Mouse (Mus musculus) brain, adult 2 months (tissue): ENCODE measurements around the gene Syt16.

Source experiments
- DNase-seq: peaks from one replicate; pipeline ENCODE4 v3.0.0; 2011; ENCODE audit warnings: low read depth, low spot score

Gene Syt16

GRCm38 (mm10) chr12:74216103-74216728, 218.8 kb downstream of the Syt16 start:
- peak; percentile 82 for DNase-seq

GRCm38 (mm10) chr12:74219909-74220308, 222.4 kb downstream of the Syt16 start:
- DNase-seq: no peak

- no peak for DNase-seq
Measured at GRCm38 (mm10) chr12:74220651-74221050, 223.2 kb downstream of the Syt16 start.

- DNase-seq: peak; percentile 91
Measured at GRCm38 (mm10) chr12:74230808-74231207, 233.3 kb downstream of the Syt16 start.

- peak; percentile 47 for DNase-seq
Measured at GRCm38 (mm10) chr12:74232845-74233244, 235.4 kb downstream of the Syt16 start.

GRCm38 (mm10) chr12:74236191-74236590, 238.7 kb downstream of the Syt16 start:
- peak; percentile 59 for DNase-seq

GRCm38 (mm10) chr12:74238056-74238455, 240.6 kb downstream of the Syt16 start:
- peak; percentile 87 for DNase-seq

- peak; percentile 18 for DNase-seq
Measured at GRCm38 (mm10) chr12:74238806-74239205, 241.3 kb downstream of the Syt16 start.

- peak; percentile 41 for DNase-seq
Measured at GRCm38 (mm10) chr12:74264846-74265245, 267.4 kb downstream of the Syt16 start.

- peak; percentile 63 for DNase-seq
Measured at GRCm38 (mm10) chr12:74267049-74267448, 269.6 kb downstream of the Syt16 start.

GRCm38 (mm10) chr12:74268644-74269285, 271.3 kb downstream of the Syt16 start:
- DNase-seq: peak; percentile 40

GRCm38 (mm10) chr12:74272545-74272944, 275.1 kb downstream of the Syt16 start:
- no peak for DNase-seq

GRCm38 (mm10) chr12:74277265-74277664, 279.8 kb downstream of the Syt16 start:
- DNase-seq: peak; percentile 61

- no peak for DNase-seq
Measured at GRCm38 (mm10) chr12:74281403-74281802, 283.9 kb downstream of the Syt16 start.

- DNase-seq: no peak
Measured at GRCm38 (mm10) chr12:74282846-74283245, 285.4 kb downstream of the Syt16 start.

GRCm38 (mm10) chr12:74284020-74284684, 286.7 kb downstream of the Syt16 start:
- peak; percentile 95 for DNase-seq

GRCm38 (mm10) chr12:74284685-74285054, 287.2 kb downstream of the Syt16 start:
- DNase-seq: peak; percentile 89

GRCm38 (mm10) chr12:74290983-74291382, 293.5 kb downstream of the Syt16 start:
- peak; percentile 56 for DNase-seq

- peak; percentile 78 for DNase-seq
Measured at GRCm38 (mm10) chr12:74293624-74294023, 296.2 kb downstream of the Syt16 start.

- DNase-seq: no peak
Measured at GRCm38 (mm10) chr12:74296374-74296773, 298.9 kb downstream of the Syt16 start.

GRCm38 (mm10) chr12:74301559-74301958, 304.1 kb downstream of the Syt16 start:
- peak; percentile 72 for DNase-seq

GRCm38 (mm10) chr12:74303418-74304294, 306.2 kb downstream of the Syt16 start:
- DNase-seq: peak; percentile 88
